Mouse (Mus musculus) embryonic fibroblast, embryonic 13.5 days (primary cell): Measurements from ENCODE around the gene Msx3.

Source experiments
- CTCF ChIP-seq: IDR thresholded peaks from 2 replicates; pipeline ENCODE4 v1.5.1; 2011; ENCODE audit warnings: mild to moderate bottlenecking, control low read depth, low read length, moderate library complexity, borderline replicate concordance; ENCODE audit not compliant: insufficient read depth
- POLR2A ChIP-seq: IDR thresholded peaks from 2 replicates; pipeline ENCODE4 v1.6.1; 2011; ENCODE audit warnings: low read depth, mild to moderate bottlenecking, control low read depth, low read length, moderate library complexity

- no peak for TF ChIP-seq CTCF
- no peak for TF ChIP-seq POLR2A
Measured at GRCm38 (mm10) chr7:140060936-140061831, 12.3 kb upstream of the Msx3 start.
